Mouse (Mus musculus) G1E (cell line): ENCODE results near the gene Ccl6.

Experiments
- CTCF ChIP-seq: IDR thresholded peaks from 2 replicates; pipeline ENCODE4 v1.5.1; 2012; ENCODE audit warnings: low read depth, low read length, inconsistent platforms, mixed read lengths
- GATA1 ChIP-seq: IDR thresholded peaks from 2 replicates; pipeline ENCODE4 v1.6.1; 2012; ENCODE audit warnings: borderline replicate concordance, low read length, inconsistent platforms, mixed read lengths
- GATA2 ChIP-seq: IDR thresholded peaks from 2 replicates; pipeline ENCODE4 v1.6.1; 2012; ENCODE audit warnings: low read depth, low read length, inconsistent platforms, borderline replicate concordance
- POLR2AphosphoS5 ChIP-seq: IDR thresholded peaks from 2 replicates; pipeline ENCODE4 v1.6.1; 2012; ENCODE audit warnings: low read depth, low read length, inconsistent platforms; ENCODE audit not compliant: insufficient replicate concordance
- TAL1 ChIP-seq: conservative IDR thresholded peaks from 2 replicates; pipeline ENCODE4 v1.6.1; 2012; ENCODE audit warnings: low read depth, low read length, inconsistent platforms, mixed read lengths

GRCm38 (mm10) chr11:83603399-83603798 is 10.5 kb upstream of the Ccl6 start:
- TF ChIP-seq CTCF (no peak), POLR2AphosphoS5 (no peak), GATA1 (no peak), GATA2 (no peak), TAL1 (no peak)
